Mouse (Mus musculus) erythroblast, embryonic 14.5 days (primary cell): ENCODE results near the gene Ube4b. TPM values are rescaled to one million over a fixed set of nuclear protein-coding genes. Genes with fewer than 3 reads are reported as not detected.

ENCODE experiments used
- H3K27me3 ChIP-seq: 2 replicates; pipeline ENCODE4 v1.6.1; 2012; ENCODE audit warnings: inconsistent platforms; ENCODE audit not compliant: control insufficient read depth
- H3K36me3 ChIP-seq: 2 replicates; pipeline ENCODE4 v1.6.1; 2012; ENCODE audit warnings: mild to moderate bottlenecking, inconsistent platforms; ENCODE audit not compliant: control insufficient read depth
- H3K4me1 ChIP-seq: 2 replicates; pipeline ENCODE4 v1.6.1; 2012; ENCODE audit warnings: inconsistent platforms; ENCODE audit not compliant: control insufficient read depth
- H3K4me3 ChIP-seq: replicated peaks from 2 replicates; pipeline ENCODE3; 2012; ENCODE audit warnings: moderate library complexity, mild to moderate bottlenecking, inconsistent platforms
- H3K9me3 ChIP-seq: 2 replicates; pipeline ENCODE4 v1.6.1; 2012; ENCODE audit warnings: low read length, inconsistent platforms, mixed read lengths; ENCODE audit not compliant: control insufficient read depth
- GATA1 ChIP-seq: IDR thresholded peaks from 2 replicates; pipeline ENCODE4 v1.6.1; 2012; ENCODE audit warnings: low read length, inconsistent platforms, mixed read lengths
- TAL1 ChIP-seq: IDR thresholded peaks from 3 replicates; pipeline ENCODE4 v1.6.1; 2012; ENCODE audit warnings: low read length, inconsistent platforms, mixed read lengths
- polyA plus RNA-seq: library from polyadenylated mRNA; stranded (reverse); fragments of >175 nt; gene quantifications from 2 replicates; pipeline ENCODE4 v1.2.3, GENCODE M21; 2012

The Ube4b gene
- polyA plus RNA-seq, 1 experiment = 14.2 TPM

DNA sequence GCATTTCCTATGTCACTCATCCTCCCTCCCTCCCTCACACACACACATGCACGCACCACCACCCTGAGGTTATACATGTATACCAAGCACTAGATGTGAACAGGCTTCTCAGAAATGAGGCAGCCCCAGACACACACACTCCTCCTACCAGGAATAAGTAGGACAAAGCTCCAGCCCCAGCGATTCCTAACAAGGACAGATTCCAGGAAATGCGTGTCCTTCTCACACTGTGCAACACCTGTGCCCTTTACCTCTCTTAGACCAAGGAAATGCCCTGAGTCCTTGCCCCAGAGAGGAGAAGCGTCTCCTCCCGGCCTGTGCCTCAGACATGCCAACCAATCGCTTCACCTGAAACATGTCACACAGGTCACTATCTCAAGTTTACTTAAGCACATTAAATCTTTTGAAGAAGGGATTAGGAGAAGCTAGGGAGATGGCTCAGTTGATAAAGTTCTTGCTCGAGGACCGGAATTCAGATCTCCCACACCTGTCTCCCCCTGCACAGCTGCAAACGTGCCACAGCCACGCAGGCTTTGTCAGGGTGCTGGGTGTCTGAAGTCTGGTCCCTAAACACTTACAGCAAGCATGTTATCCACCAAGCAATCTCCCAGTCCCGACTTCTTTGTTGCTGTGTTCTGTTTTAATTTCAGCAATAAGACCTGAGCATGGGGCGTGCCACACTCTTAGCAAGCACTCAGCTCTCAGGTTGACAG lies 25.5 kb downstream of the Ube4b start:
- H3K4me3 ChIP-seq = no peak overlapping the region
- no peaks in the 10 kb centered on the region for H3K9me3 ChIP-seq
- peaks cover 38% of the 10 kb centered on the region for H3K4me1 ChIP-seq
- H3K27me3 ChIP-seq = no peaks in the 10 kb centered on the region
- TF ChIP-seq GATA1 = no peak
- H3K36me3 ChIP-seq = peaks cover 43% of the 10 kb centered on the region

- Histone ChIP-seq H3K27me3 (no peaks in the 10 kb centered on the region), H3K4me3 (no peak overlapping the region), H3K36me3 (peaks cover 43% of the 10 kb centered on the region), H3K9me3 (no peaks in the 10 kb centered on the region), H3K4me1 (peaks cover 35% of the 10 kb centered on the region)
- TF ChIP-seq GATA1 (peak; percentile 42), TAL1 (no peak)
Measured at GRCm38 (mm10) chr4:149399331-149399910, 27.1 kb downstream of the Ube4b start.

- no peaks in the 10 kb centered on the region for H3K27me3 ChIP-seq
- no peaks in the 10 kb centered on the region for H3K9me3 ChIP-seq
- H3K4me1 ChIP-seq = peaks cover 30% of the 10 kb centered on the region
- peaks cover 45% of the 10 kb centered on the region for H3K36me3 ChIP-seq
- no peak for TF ChIP-seq GATA1
- H3K4me3 ChIP-seq = no peak overlapping the region
Measured at GRCm38 (mm10) chr4:149398181-149398735, 28.3 kb downstream of the Ube4b start.

GRCm38 (mm10) chr4:149396433-149397306 lies 29.9 kb downstream of the Ube4b start:
- Histone ChIP-seq H3K9me3 (no peaks in the 10 kb centered on the region), H3K4me3 (no peak overlapping the region), H3K4me1 (peaks cover 35% of the 10 kb centered on the region), H3K36me3 (peaks cover 58% of the 10 kb centered on the region), H3K27me3 (no peaks in the 10 kb centered on the region)
- TF ChIP-seq GATA1 (no peak), TAL1 (no peak)

DNA sequence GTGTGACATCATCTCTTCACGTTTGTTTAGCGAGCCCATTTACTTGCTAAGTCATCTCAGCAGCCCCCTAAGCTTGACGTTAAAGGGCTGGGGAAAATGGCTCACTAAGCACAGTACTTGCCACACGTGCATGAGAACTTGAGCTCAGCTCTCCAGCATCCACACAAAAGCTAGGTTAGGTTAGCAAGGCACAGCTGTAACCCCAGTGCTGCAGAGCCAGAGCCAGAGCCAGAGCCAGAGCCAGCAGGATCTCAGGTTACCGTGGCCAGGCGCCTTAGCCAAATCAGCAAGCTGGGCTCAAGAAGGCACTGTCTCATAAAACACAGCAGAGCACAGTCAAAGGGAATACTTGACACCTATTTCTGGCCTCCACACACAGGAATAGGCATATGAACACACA lies 31.0 kb downstream of the Ube4b start:
- Histone ChIP-seq H3K36me3 (peaks cover 60% of the 10 kb centered on the region), H3K9me3 (no peaks in the 10 kb centered on the region), H3K4me3 (no peak overlapping the region), H3K27me3 (no peaks in the 10 kb centered on the region), H3K4me1 (peaks cover 30% of the 10 kb centered on the region)
- TF ChIP-seq GATA1 = no peak
- TF ChIP-seq TAL1 = no peak

DNA sequence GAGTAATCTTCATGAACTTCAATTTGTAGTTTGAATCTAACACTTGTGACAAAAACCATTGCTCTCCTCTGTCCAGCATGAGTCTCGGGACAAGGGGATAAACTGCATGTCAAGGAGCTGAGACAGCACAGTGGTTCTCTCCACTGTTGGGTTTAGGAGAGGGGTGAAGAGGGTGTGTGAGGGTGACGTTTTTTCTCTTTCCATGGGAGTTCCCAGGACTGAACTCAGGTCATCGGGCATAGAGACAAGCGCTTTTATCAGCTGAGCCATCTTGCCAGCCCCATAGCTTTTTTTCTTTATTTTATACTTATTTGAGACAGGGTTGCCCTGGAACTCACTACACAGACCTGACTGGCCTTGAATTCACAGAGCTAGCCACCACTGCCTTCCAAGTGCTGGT lies 32.3 kb downstream of the Ube4b start:
- no peaks in the 10 kb centered on the region for H3K9me3 ChIP-seq
- H3K4me1 ChIP-seq = peaks cover 22% of the 10 kb centered on the region
- TF ChIP-seq TAL1 = no peak
- H3K27me3 ChIP-seq = no peaks in the 10 kb centered on the region
- peaks cover 65% of the 10 kb centered on the region for H3K36me3 ChIP-seq
- H3K4me3 ChIP-seq = no peak overlapping the region

DNA sequence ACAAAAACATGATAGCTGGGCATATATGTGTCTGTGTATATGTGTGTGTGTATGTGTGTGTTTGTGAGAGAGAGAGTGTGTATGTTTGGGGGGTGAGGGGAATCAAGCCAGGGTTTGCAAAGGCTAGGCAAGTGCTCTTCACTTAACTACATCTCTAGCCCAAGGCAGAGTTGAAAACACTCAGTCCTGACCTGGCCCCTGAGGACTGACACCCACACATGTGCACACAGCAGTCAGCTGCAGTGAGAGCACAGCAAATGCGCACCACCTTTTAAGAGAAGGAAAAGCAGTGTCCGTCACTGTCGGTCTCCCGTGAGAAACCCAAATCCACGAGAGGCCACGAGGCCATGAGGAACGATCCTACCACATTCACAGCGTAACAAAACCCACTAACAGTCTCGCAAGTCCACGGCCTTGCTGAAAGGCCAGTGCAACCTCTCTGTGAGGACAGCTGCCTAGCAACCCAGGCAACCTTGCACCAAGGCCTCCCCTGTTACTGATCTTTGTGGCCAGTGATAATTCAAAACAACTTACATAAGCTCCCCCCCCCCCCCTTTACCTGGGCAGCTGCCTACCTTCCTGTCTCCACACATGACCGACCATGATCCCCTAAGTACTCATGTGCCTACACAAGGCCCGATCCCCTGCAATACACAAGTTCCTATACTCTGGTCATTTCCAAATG lies 33.1 kb downstream of the Ube4b start:
- H3K36me3 ChIP-seq = peaks cover 64% of the 10 kb centered on the region
- H3K9me3 ChIP-seq = no peaks in the 10 kb centered on the region
- H3K4me1 ChIP-seq = peaks cover 15% of the 10 kb centered on the region
- no peaks in the 10 kb centered on the region for H3K27me3 ChIP-seq
- TF ChIP-seq TAL1 (no peak), GATA1 (no peak)
- no peak overlapping the region for H3K4me3 ChIP-seq

DNA sequence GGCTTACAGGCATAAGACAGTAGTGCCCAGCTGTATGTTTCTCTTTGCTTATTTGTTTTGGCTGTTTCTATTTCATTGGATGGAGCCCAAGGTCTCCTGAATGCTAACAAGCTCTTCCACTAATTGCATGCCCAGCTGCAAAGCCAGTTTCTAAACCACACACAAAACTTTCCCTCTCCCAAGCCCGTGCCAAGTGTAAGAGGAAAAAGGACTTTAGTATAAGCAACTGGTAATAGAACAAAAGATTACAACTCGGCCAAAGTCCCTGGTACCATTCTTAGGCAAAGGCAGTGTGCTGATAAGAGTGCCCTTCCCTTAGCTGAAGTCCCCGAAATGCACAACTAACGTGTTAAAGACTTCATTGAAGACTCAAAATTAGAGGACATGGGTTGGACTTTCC lies 34.2 kb downstream of the Ube4b start:
- Histone ChIP-seq H3K36me3 (peaks cover 53% of the 10 kb centered on the region), H3K4me3 (no peak overlapping the region), H3K4me1 (peaks cover 11% of the 10 kb centered on the region), H3K27me3 (no peaks in the 10 kb centered on the region), H3K9me3 (no peaks in the 10 kb centered on the region)
- TF ChIP-seq TAL1 (no peak), GATA1 (no peak)

- Histone ChIP-seq H3K9me3 (no peaks in the 10 kb centered on the region), H3K27me3 (no peaks in the 10 kb centered on the region), H3K4me1 (no peaks in the 10 kb centered on the region), H3K4me3 (no peak overlapping the region), H3K36me3 (peaks cover 95% of the 10 kb centered on the region)
- no peak for TF ChIP-seq TAL1
- no peak for TF ChIP-seq GATA1
Measured at GRCm38 (mm10) chr4:149381001-149381400, 45.5 kb downstream of the Ube4b start.
